Mouse (Mus musculus) kidney, postnatal 4 days (tissue): ENCODE measurements around the gene Rnf185.

Source experiments
- DNase-seq, 2 experiments: peaks; one replicate each; pipeline ENCODE4 v3.0.0; 2021; ENCODE audit warnings: mixed read lengths in 2 of 2

The Rnf185 gene

GRCm38 (mm10) chr11:3452167-3452639 is at the start of gene Rnf185:
TSS of gene Rnf185 (minus strand) at chr11:3452363.
- peak; percentile 93 to 95 for DNase-seq

- DNase-seq: no peak
Observed at GRCm38 (mm10) chr11:3497296-3497695, 45.1 kb upstream of the Rnf185 start.

- peak in 1 of 2 experiments; percentile 50 for DNase-seq
Observed at GRCm38 (mm10) chr11:3496756-3497155, 44.6 kb upstream of the Rnf185 start.

DNA sequence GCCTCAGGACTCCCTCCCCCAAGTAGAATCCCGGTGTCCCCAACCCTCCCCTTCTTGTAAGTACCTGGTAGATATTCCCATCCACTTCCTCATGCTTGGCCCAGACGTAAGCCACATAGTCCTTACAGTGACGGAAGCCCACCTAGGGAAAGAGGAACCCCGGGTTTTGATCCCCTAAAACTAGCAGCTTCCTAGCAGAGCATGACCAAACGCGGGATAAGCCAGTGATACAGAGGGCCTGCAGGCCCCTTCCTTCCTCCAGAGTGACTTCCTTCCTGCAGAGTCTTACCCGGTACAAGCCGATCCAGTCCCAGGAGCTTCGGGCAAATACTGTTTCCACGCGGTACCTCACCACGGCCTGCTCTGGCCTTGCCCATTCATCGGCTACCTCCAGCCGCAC is 43.3 kb upstream of the Rnf185 start:
- no peak for DNase-seq

DNA sequence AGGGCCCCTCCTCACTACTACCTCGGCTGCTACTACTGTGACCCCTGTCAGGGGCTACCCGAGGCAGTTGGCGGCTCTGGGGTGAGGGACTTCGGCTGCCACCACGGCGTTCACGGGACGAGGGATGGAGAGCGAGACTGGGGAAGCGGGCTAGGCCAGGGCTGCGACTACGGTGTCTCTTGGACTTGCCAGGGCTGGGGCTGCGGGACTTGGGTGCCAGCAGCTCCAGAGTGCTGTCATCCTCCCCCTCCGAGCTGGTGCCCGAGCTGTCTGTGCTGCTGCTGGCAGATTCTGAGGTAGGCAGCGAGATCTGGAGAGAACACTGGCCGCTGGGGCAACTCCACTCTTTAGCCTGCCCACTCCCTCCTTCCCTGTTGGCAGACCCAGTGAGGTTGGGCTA is 42.7 kb upstream of the Rnf185 start:
- DNase-seq: no peak

- no peak for DNase-seq
Observed at GRCm38 (mm10) chr11:3492748-3493147, 40.6 kb upstream of the Rnf185 start.

DNA sequence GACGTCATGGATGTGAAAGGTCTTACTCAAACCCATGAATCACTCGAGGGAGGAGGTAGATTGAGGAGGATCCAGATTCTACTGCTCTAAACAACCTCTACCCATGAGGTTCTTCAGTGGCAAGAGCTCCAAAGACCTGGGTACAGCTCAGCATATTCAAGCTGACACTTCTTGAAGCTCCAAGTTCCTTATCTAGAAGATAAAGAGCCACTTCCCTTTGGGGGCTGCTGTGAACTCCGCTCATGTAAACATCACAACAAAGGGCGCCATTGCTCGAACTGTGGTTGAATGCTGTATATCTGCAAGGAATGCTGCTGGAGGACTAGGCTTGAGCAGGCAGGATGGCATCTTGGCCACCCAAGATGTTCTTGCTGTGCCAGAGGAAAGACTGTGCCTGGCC is 36.9 kb upstream of the Rnf185 start:
- DNase-seq: no peak

DNA sequence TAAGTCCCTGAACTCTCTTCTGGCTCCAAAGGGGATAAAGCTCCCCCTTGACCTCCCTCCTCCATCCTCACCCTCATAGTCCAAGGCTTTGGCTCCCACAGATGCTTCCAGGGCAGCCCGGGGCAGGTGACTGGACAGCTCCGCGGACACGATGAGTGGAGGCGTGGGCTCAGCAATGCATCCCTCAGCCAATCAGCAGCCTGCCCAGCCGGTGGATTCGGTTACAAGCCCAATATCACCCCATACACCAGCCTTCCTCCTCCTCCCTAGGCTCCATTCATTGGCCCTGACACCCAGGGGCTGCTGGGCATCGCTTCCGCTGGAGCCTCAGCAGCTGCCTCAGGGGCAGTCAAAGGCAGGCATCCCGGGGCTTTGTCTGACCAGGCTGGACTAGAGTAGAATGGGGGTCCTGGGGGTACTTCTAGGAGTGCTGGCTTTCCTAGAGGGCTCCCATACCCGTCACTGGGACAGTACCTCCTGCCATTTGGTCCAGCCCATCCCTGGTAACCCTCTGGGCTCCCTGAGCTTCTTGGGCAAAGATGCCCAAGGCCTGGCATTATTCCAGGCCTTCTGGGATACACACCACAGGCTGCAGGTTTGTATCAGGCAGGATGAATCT is 35.9 kb upstream of the Rnf185 start, which contains the start of gene Pla2g3:
Gene Pla2g3, plus strand, starts transcription at position 333 of the 619 bp plus-strand sequence.
- peak; percentile 18 to 34 for DNase-seq

DNA sequence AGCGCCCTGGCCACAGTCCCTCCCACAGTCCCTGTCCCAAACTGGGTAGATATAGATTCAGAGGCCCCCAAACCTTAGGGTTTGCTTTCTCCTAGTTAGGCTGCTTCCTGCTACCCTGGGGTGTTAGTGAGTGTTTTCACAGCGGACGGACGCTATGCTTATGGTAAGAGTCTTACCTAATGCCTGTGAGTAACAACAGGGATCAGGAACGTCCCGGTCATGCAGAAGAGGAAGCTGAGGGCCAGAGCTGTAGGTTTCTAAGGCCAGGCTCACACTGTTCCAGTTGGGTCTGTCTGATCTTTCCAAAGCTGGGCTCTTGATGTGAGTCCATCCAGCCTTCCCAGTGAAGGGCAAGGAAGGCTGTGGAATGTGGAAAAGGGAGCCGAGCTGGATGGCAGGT is 34.2 kb upstream of the Rnf185 start:
- no peak for DNase-seq

DNA sequence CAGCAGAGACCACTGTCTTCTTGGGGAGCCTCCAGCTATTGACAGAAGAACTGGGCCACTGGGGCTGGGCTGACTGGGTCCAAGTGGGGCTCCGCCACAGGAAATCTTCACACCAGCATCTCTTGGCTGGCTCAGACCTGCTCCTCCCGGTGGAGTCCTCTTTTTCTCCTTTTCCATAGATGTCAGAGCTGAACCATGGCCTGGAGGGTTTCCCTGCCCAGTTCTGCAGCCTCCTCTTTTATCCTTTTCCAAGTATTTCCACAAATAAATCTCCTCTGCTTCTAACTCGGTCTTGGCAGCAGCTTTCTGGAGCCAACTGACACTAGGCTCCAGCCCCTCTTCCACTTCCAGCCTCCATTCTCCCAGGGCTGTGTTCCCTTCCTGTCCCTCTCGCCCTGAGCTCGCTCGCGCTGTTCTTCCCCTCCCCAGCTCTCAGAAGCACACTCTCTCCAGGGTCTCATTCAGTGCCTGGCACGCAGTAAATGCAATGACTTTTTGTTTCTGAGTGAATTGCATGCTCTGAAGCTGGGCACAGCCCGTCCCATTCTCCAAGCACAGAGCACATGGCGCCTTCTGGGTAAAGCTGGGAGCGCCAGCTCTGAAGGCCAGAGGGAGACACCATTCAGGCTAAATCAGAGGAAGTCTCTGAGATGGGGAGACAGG is 31.9 kb upstream of the Rnf185 start:
- no peak for DNase-seq

- no peak for DNase-seq
Observed at GRCm38 (mm10) chr11:3475489-3475888, 23.3 kb upstream of the Rnf185 start.

DNA sequence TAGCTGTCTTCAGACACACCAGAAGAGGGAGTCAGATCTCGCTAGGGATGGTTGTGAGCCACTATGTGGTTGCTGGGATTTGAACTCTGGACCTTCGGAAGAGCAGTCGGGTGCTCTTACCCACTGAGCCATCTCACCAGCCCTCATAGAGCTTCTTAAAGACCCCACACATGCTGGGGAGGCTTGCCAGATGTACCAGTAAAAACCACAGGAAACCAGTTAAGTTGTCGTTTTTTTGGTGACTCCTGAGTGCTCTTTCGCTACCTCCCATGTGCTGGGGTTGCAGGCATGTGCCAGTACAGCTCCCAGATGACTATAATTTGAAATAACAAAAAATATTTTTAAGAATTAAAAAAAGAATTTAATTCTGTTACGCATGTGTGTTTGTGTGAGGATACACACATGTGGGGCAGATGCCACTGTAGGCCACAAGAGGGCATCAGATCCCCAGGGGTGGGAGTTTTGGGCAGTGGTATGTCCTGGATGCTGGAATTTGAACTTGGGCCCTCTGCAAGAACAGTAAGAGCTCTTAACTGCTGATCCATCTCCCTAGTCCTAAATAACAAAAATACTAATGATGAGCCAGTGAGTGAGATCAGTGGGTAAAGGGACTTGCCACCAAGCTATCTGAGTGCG is 22.4 kb upstream of the Rnf185 start:
- peak; percentile 25 to 34 for DNase-seq

- DNase-seq: peak; percentile 93
Observed at GRCm38 (mm10) chr11:3472484-3472883, 20.3 kb upstream of the Rnf185 start.

- DNase-seq: peak; percentile 14 to 49
Observed at GRCm38 (mm10) chr11:3471448-3471850, 19.3 kb upstream of the Rnf185 start.

- DNase-seq: no peak
Observed at GRCm38 (mm10) chr11:3462846-3463245, 10.7 kb upstream of the Rnf185 start.

DNA sequence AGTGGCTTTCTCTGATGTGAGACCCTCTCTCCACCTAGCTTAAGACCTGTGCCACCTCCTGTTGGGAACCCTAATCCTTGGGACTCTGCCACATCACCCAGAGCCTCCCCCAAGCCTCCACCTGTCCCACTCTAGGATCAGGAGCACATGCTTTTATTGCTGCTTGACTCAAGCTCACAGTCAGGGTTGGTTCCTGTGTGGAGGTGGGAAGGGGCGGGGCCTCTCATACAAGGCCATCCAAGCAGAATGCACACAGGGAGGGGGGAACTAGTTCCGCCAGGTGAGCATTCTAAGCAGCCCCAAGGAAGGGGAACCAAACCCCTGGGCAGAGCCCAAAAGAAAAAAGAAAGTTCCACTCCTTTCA is 6.9 kb upstream of the Rnf185 start:
- peak; percentile 11 to 37 for DNase-seq

DNA sequence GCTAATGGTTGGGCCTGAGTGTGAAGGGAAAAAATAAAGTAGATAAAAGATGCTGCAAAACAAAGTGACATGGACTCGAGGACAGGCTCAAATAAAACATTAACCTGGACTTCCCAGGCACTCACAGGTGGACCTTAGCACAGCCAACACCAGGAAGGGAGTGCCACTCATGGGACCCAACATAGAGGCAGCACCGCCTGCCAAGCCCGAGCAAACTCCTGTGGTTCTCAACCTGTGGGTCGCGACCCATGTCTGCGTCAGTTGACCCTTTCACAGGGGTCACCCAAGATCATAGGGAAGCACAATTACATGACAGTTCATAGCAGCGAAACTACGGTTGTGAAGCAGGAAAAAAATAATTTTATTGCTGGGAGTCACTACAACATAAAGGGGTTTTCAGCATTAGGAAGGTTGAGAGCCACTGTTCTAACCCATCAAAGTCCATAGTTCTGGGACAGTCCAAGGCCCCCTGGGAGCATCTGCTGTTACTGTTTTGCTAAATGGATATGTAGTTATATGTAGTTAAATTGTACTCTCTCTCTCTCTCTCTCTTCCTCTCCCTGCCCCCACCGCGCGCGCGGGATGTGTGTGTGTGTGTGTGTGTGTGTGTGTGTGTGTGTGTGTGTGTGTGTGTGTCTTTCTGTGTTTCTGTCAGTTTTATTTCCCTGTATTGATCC is 6.4 kb upstream of the Rnf185 start:
- DNase-seq: peak; percentile 10 to 35

GRCm38 (mm10) chr11:3456354-3456753 is 4.2 kb upstream of the Rnf185 start:
- DNase-seq: peak; percentile 85

DNA sequence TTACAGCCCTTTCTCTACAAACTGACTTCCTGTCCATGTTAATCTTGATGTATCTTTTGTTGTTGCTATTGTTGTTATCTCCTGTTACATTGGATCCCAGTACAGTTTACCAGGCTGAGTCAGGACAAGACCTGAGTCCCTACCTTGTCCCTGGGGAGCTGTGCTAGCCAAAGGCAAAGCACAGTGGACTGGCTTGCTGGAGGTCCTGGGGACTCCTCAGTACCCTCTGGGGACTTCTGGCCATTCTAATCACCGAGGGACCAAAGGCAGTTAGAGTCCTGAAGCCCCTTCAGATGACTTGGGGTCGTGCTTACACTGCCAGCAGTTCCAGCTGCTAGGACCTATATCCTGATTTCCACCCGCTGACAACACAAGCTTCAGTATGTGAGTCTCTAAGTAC is 2.3 kb upstream of the Rnf185 start:
- no peak for DNase-seq

DNA sequence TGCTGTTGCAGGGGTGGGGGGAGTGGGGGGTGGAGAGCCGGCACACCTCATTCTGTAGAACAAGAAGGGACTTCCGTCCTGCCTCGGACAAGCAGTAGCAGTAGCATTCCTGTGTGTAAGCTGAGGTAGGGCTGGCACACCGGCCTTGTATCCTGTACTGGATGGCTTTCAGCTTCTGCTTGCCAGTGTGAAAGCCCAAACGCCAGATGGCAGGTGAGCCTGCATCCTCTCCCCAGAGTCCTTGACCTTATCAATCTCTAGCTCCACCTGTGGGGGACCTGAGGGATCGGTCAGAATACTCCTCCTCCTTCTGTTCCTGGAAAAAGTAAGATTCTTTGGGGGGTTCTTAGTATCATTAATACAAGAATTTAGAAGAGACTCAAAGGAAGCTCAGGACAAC is 1.3 kb upstream of the Rnf185 start:
- peak; percentile 15 to 46 for DNase-seq

GRCm38 (mm10) chr11:3452769-3453168 is 606 bp upstream of the Rnf185 start:
- DNase-seq: peak; percentile 60 to 70

GRCm38 (mm10) chr11:3451701-3452163 is 431 bp downstream of the Rnf185 start:
- peak; percentile 62 to 75 for DNase-seq

DNA sequence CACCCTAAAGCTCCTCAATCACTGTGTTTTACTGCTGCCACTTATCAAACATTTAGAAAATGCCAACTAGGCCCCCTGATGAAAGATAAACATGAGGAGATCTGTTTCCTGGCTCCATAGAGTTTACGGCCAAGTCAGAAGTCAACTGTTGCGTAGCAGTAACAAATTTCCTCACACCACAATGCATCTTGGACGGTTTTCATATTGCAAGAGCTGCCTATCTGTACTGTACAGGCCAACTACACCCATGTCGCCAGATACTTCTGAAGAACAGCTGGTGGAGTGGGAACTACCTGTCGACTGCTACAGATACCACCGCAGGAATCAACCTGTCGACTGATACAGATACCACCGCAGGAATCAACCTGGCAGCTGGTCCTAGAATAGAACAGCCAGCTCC is 7.3 kb downstream of the Rnf185 start:
- no peak for DNase-seq
